Mouse (Mus musculus) heart, embryonic 10.5 days (tissue): ENCODE measurements around the gene Clec16a. TPM values are rescaled to one million over a fixed set of nuclear protein-coding genes. Genes with fewer than 3 reads are reported as not detected.

Experiments
- DNase-seq: peaks from one replicate; pipeline ENCODE4 v3.0.0-alpha.2; 2017; ENCODE audit warnings: low spot score
- H3K27ac ChIP-seq: fragments of 300-500 bp; sonication (generic); 2 replicates; pipeline ENCODE4 v1.5.1; 2016; ENCODE audit warnings: mild to moderate bottlenecking
- H3K27me3 ChIP-seq: fragments of 300-500 bp; sonication (generic); 2 replicates; pipeline ENCODE4 v1.6.1; 2016; ENCODE audit warnings: mild to moderate bottlenecking; ENCODE audit not compliant: poor library complexity, insufficient read depth, severe bottlenecking
- H3K36me3 ChIP-seq: fragments of 300-500 bp; sonication (generic); 2 replicates; pipeline ENCODE4 v1.6.1; 2016; ENCODE audit warnings: mild to moderate bottlenecking, moderate library complexity
- H3K4me1 ChIP-seq: fragments of 300-500 bp; sonication (generic); 2 replicates; pipeline ENCODE4 v1.6.1; 2016; ENCODE audit warnings: mild to moderate bottlenecking
- H3K4me3 ChIP-seq: fragments of 300-500 bp; sonication (generic); 2 replicates; pipeline ENCODE4 v1.5.1; 2016; ENCODE audit warnings: mild to moderate bottlenecking, moderate library complexity
- H3K9me3 ChIP-seq: fragments of 300-500 bp; sonication (generic); 2 replicates; pipeline ENCODE4 v1.6.1; 2016; ENCODE audit warnings: mild to moderate bottlenecking, moderate library complexity
- WGBS: fragments of 180-500 bp; shearing (Covaris S2); methylation state at CpG from one replicate; pipeline ENCODE4 v1.1.7; 2016; 5-methylcytosine and 5-hydroxymethylcytosine counted together
- polyA plus RNA-seq: library from polyadenylated mRNA; unstranded; fragments of >200 nt; fragmentation: Nextera tagmentation; extraction: Ambion mirVana; gene quantifications from 2 replicates; pipeline ENCODE4 v1.2.1, GENCODE M21; 2016

The Clec16a gene
- polyA plus RNA-seq, 1 experiment from 2014 or later, result 24.5 TPM

DNA sequence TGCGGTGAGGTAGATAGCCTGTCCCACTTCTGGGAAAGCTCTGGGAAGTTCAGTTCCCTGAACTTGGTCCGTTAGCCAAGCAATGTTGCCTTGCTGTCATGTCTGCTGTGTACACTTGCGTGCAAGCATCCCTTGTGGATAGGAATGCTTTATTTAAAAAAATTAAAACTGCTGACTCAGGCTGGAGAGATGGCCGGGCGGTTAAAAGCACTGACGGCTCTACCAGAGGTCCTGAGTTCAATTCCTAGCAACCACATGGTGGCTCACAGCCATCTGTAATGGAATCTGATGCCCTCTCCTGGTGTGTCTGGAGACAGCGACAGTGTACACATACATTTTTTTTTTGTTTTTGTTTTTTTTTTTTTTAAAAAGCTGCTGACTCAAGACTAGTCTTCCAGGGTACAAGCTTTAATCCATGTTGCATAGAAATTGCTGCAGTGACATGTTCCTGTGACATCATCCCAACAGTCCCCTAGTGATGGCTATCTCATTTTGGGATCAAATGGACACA, 242.5 kb downstream of the Clec16a start:
- WGBS, result 75% methylated on average over 7 of the region's 7 CpGs
- no peak overlapping the region for H3K27ac ChIP-seq
- peaks cover 52% of the 10 kb centered on the region for H3K4me1 ChIP-seq
- no peaks in the 10 kb centered on the region for H3K36me3 ChIP-seq
- H3K27me3 ChIP-seq, result peaks cover 46% of the 10 kb centered on the region
- no peaks in the 10 kb centered on the region for H3K9me3 ChIP-seq
- no peak for DNase-seq
- no peak overlapping the region for H3K4me3 ChIP-seq

DNA sequence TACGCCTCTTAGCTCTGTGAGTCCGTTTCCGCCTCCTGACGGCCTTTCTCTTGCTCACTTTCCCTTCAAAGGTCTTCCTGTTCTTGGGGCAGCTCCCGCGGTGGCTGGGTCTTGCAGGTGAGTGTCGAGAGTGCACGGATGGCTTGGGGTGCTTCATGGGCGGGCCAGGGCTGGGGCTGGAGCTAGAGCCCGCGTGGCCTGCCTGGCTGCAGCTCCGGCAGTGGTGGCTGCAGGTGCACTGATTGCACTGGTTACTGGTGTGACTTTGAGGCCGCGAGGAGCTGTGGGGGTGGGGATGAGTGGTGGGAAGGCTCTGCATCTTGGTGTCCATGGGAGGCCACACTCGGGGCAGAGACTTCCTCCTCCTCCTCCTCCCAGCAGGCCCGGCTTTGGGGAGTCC, 243.1 kb downstream of the Clec16a start, which contains the start of gene Tnp2:
Gene Tnp2, minus strand, starts transcription at position 390 of the 400 bp plus-strand sequence.
- peaks cover 45% of the 10 kb centered on the region for H3K4me1 ChIP-seq
- no peaks in the 10 kb centered on the region for H3K9me3 ChIP-seq
- WGBS, result 44% methylated on average over 16 of the region's 16 CpGs
- DNase-seq, result no peak
- H3K36me3 ChIP-seq, result no peaks in the 10 kb centered on the region
- H3K4me3 ChIP-seq, result no peak within 1 kb of the TSS
- peaks cover 40% of the 10 kb centered on the region for H3K27me3 ChIP-seq
- H3K27ac ChIP-seq, result peak within 1 kb of the TSS; percentile 24; the same call in 1 of the 2 replicates

DNA sequence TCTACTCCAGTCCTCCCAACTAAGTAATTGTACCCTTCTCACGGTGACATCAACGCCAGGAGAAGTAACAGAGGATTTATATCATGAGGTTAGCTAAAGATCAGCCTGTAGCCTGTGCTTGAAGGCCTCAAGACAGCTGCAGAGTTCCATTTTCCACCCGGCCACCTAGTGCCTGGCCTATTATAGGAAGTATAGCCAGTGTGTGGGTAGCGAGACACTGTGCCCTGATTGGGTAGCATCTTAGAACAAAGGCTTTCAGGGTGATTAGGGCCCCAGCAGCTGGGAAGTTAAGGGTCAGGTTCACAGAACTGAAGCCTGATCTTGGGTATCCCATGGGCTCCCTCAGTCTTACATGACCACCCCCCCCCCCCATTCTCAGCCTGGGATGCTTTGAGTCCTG, 243.7 kb downstream of the Clec16a start:
- no peak for DNase-seq

DNA sequence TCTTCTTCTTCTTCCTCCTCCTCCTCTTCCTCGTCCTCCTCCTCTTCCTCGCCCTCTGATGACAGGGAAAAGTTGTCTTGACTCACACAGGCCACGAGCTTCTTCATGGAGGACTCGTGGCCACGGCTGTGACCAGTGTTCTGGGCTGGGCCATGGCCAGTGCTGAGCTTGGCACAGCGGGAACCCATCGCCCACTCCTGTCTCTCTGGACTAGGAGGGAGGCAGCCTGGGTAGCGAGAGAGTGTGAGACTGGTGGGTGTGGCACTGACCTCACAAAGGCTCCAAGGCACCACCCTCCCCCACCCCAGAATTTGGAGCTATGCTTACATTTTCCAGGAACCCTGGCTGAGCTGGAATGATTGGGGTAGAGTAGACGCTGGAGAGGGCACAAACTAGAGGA, 245.6 kb downstream of the Clec16a start, which contains the start of gene Prm3:
Gene Prm3, minus strand, starts transcription at position 213 of the 400 bp plus-strand sequence.
- Histone ChIP-seq H3K36me3 (no peaks in the 10 kb centered on the region), H3K27ac (no peak within 1 kb of the TSS), H3K4me1 (peaks cover 25% of the 10 kb centered on the region), H3K4me3 (no peak within 1 kb of the TSS), H3K9me3 (no peaks in the 10 kb centered on the region), H3K27me3 (peaks cover 58% of the 10 kb centered on the region)
- WGBS, result 75% methylated on average over 9 of the region's 9 CpGs
- no peak for DNase-seq

More for the DNA sequence above, 243.7 kb downstream of the Clec16a start:
- WGBS, result 60% methylated on average over 4 of the region's 4 CpGs
- Histone ChIP-seq H3K4me1 (peaks cover 39% of the 10 kb centered on the region), H3K9me3 (no peaks in the 10 kb centered on the region), H3K27me3 (peaks cover 41% of the 10 kb centered on the region), H3K36me3 (no peaks in the 10 kb centered on the region), H3K4me3 (no peak overlapping the region), H3K27ac (no peak overlapping the region)

Other genes with a start within 250 kb of the Clec16a start
- 22.3 and 25.5 TPM in 2 replicates for gene Emp2, start 231.4 kb upstream of the Clec16a start, polyA plus RNA-seq
- 0.11 and 0.23 TPM in 2 replicates for gene Tekt5, start 149.8 kb upstream of the Clec16a start, polyA plus RNA-seq
- gene Nubp1, start 133.4 kb upstream of the Clec16a start, polyA plus RNA-seq, result 60.1 and 70.9 TPM in 2 replicates
- gene Tvp23a, start 98.0 kb upstream of the Clec16a start, polyA plus RNA-seq, result 6.0 and 9.2 TPM in 2 replicates
- gene Ciita, start 65.3 kb upstream of the Clec16a start, polyA plus RNA-seq, result 0.05 and 0.27 TPM in 2 replicates
- 11.9 and 13.8 TPM in 2 replicates for gene Dexi, start 2.3 kb upstream of the Clec16a start, polyA plus RNA-seq
- 3.7 and 4.1 TPM in 2 replicates for gene Socs1, start 240.2 kb downstream of the Clec16a start, polyA plus RNA-seq
- not detected in 2 replicates for gene Tnp2, start 243.3 kb downstream of the Clec16a start, polyA plus RNA-seq
- gene Prm3, start 245.6 kb downstream of the Clec16a start, polyA plus RNA-seq, result not detected in 2 replicates